Mouse (Mus musculus): ENCODE results near the gene Hrh3.

DNA sequence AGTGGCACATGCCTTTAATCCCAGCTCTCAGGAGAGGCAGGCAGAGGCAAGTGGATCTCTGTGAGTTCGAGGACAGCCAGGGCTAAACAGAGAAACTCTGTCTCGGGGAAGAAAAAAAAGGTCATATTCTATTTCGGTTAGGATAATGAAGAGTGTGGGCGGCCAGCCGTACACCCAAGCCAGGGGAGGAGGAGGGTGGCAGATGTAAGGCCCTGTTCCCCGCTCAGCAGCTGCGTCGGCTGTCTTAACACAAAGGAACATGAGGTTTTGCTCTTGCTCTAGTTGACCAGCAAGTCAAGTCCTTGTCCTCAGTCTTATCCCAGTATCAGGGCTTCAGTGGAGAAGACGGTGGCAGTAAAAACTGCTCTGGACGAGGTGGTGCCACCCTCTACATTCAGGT lies 21.2 kb downstream of the Hrh3 start:
- TF ChIP-seq POLR2A (IDR thresholded peaks at IDR 0.05; ENCODE audit: extremely low read depth, insufficient read depth, low read length): no peak
- no peak for TF ChIP-seq CTCF (IDR thresholded peaks at IDR 0.05; ENCODE audit: low read depth, low read length)

All from liver, adult 2 months (tissue).